Mouse (Mus musculus): ENCODE results near the gene Dnah2. TPM values are rescaled to one million over a fixed set of nuclear protein-coding genes. Genes with fewer than 3 reads are reported as not detected.

Dnah2 gene
- 6.2 and 6.5 TPM in 2 replicates for polyA plus RNA-seq (2014; fragmentation: Nextera tagmentation; extraction: Ambion mirVana)

GRCm38 (mm10) chr11:69549060-69549656 is at the start of gene Dnah2:
Gene Dnah2, minus strand, starts transcription at chr11:69549110.
- ATAC-seq (ENCODE audit: low read depth), result no peak
- H3K27me3 ChIP-seq (replicated peaks; ENCODE audit: control insufficient read depth, insufficient read depth, low read length), result no peaks in the 10 kb centered on the region
- peaks cover 8% of the 10 kb centered on the region; the same call in 1 of the 2 replicates for H3K4me1 ChIP-seq (ENCODE audit: control insufficient read depth, insufficient read depth, low read length)
- DNase-seq (ENCODE audit: low spot score), result no peak
- WGBS, result 57% methylated on average over 8 of the region's 12 CpGs
- no peak within 1 kb of the TSS for H3K4me3 ChIP-seq (ENCODE audit: low read depth, low read length)
- no peak within 1 kb of the TSS for H3K4me2 ChIP-seq (ENCODE audit: low read depth, low read length)
- no peaks in the 10 kb centered on the region for H3K36me3 ChIP-seq (ENCODE audit: control insufficient read depth, insufficient read depth, low read length)
- no peak within 1 kb of the TSS for H3K9ac ChIP-seq (ENCODE audit: low read depth, low read length)
- no peak within 1 kb of the TSS for H3K27ac ChIP-seq (replicated peaks; ENCODE audit: low read depth, low read length)
- H3K9me3 ChIP-seq (ENCODE audit: control insufficient read depth, low read length), result no peaks in the 10 kb centered on the region

GRCm38 (mm10) chr11:69594853-69595252 is 45.9 kb upstream of the Dnah2 start:
- H3K27ac ChIP-seq (replicated peaks; ENCODE audit: low read depth, low read length), result no peak overlapping the region
- H3K36me3 ChIP-seq (ENCODE audit: control insufficient read depth, insufficient read depth, low read length), result peaks cover 49% of the 10 kb centered on the region
- 95% methylated on average over 6 of the region's 6 CpGs for WGBS
- ATAC-seq (ENCODE audit: low read depth) (no peak), DNase-seq (ENCODE audit: low spot score) (no peak)
- H3K4me2 ChIP-seq (ENCODE audit: low read depth, low read length), result no peak overlapping the region
- no peaks in the 10 kb centered on the region for H3K27me3 ChIP-seq (replicated peaks; ENCODE audit: control insufficient read depth, insufficient read depth, low read length)
- no peaks in the 10 kb centered on the region for H3K9me3 ChIP-seq (ENCODE audit: control insufficient read depth, low read length)
- H3K9ac ChIP-seq (ENCODE audit: low read depth, low read length), result no peak overlapping the region
- peaks cover 3% of the 10 kb centered on the region for H3K4me1 ChIP-seq (ENCODE audit: control insufficient read depth, insufficient read depth, low read length)
- H3K4me3 ChIP-seq (ENCODE audit: low read depth, low read length), result no peak overlapping the region

DNA sequence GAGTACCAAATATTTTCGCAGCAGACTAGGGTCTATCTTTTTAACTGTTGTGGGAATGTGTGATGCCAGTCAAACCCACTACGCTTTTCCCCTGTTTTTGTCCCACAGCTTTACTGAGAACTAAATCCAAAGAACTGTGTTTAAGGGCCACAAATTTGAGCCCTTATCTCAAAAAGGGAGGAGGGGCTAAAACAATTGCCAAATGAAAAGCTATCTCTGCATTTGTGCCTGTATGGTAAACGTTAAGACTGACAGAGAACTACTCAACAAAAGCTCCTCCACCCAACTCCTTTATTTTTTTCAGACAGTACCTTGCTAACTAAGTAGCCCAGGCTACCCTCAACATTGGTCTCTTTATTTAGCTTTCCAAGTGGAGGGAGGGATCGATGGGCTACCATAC is 43.9 kb upstream of the Dnah2 start:
- Histone ChIP-seq H3K36me3 (ENCODE audit: control insufficient read depth, insufficient read depth, low read length) (peaks cover 70% of the 10 kb centered on the region), H3K4me3 (ENCODE audit: low read depth, low read length) (no peak overlapping the region), H3K27ac (replicated peaks; ENCODE audit: low read depth, low read length) (no peak overlapping the region), H3K4me1 (ENCODE audit: control insufficient read depth, insufficient read depth, low read length) (no peaks in the 10 kb centered on the region), H3K27me3 (replicated peaks; ENCODE audit: control insufficient read depth, insufficient read depth, low read length) (no peaks in the 10 kb centered on the region), H3K4me2 (ENCODE audit: low read depth, low read length) (no peak overlapping the region), H3K9ac (ENCODE audit: low read depth, low read length) (no peak overlapping the region), H3K9me3 (ENCODE audit: control insufficient read depth, low read length) (no peaks in the 10 kb centered on the region)
- ATAC-seq (ENCODE audit: low read depth), result no peak
- DNase-seq (ENCODE audit: low spot score), result no peak
- WGBS, result 90% methylated on average over 4 of the region's 4 CpGs

GRCm38 (mm10) chr11:69591899-69592637 is 43.2 kb upstream of the Dnah2 start:
- Histone ChIP-seq H3K4me2 (ENCODE audit: low read depth, low read length) (no peak overlapping the region), H3K9ac (ENCODE audit: low read depth, low read length) (no peak overlapping the region), H3K27ac (replicated peaks; ENCODE audit: low read depth, low read length) (no peak overlapping the region), H3K4me3 (ENCODE audit: low read depth, low read length) (no peak overlapping the region), H3K36me3 (ENCODE audit: control insufficient read depth, insufficient read depth, low read length) (peaks cover 77% of the 10 kb centered on the region), H3K4me1 (ENCODE audit: control insufficient read depth, insufficient read depth, low read length) (no peaks in the 10 kb centered on the region), H3K9me3 (ENCODE audit: control insufficient read depth, low read length) (no peaks in the 10 kb centered on the region), H3K27me3 (replicated peaks; ENCODE audit: control insufficient read depth, insufficient read depth, low read length) (no peaks in the 10 kb centered on the region)
- WGBS, result 81% methylated on average over 7 of the region's 7 CpGs
- ATAC-seq (ENCODE audit: low read depth), result 0 out of 2 replicates have a peak, but pooled peaks have one; percentile 22
- peak; percentile 4 for DNase-seq (ENCODE audit: low spot score)

DNA sequence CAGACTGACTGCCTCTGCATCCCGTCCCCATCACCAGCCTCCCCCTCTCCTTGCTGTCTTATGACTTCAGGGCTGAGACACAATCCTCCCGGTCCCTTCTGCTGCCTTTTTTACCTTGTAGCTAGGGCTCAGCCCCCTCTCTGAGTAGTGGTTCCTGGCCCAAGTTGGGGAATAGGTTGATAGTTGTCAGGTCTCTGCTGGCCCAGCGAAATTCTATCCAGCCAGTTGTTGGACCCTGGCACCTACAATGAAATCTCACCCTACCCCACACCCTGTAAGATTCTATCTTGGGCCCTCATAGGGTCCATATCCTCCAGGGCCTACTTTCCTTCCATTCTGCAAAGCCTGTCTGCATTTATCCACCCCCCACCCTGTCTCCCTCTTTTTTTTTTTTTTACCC is 42.5 kb upstream of the Dnah2 start:
- no peak overlapping the region for H3K27ac ChIP-seq (replicated peaks; ENCODE audit: low read depth, low read length)
- H3K4me1 ChIP-seq (ENCODE audit: control insufficient read depth, insufficient read depth, low read length), result no peaks in the 10 kb centered on the region
- H3K36me3 ChIP-seq (ENCODE audit: control insufficient read depth, insufficient read depth, low read length), result peaks cover 82% of the 10 kb centered on the region
- no peak overlapping the region for H3K4me3 ChIP-seq (ENCODE audit: low read depth, low read length)
- no peaks in the 10 kb centered on the region for H3K9me3 ChIP-seq (ENCODE audit: control insufficient read depth, low read length)
- no peak overlapping the region for H3K9ac ChIP-seq (ENCODE audit: low read depth, low read length)
- H3K4me2 ChIP-seq (ENCODE audit: low read depth, low read length), result no peak overlapping the region
- no peak for ATAC-seq (ENCODE audit: low read depth)
- 91% methylated on average over 3 of the region's 3 CpGs for WGBS
- DNase-seq (ENCODE audit: low spot score), result no peak
- H3K27me3 ChIP-seq (replicated peaks; ENCODE audit: control insufficient read depth, insufficient read depth, low read length), result no peaks in the 10 kb centered on the region

DNA sequence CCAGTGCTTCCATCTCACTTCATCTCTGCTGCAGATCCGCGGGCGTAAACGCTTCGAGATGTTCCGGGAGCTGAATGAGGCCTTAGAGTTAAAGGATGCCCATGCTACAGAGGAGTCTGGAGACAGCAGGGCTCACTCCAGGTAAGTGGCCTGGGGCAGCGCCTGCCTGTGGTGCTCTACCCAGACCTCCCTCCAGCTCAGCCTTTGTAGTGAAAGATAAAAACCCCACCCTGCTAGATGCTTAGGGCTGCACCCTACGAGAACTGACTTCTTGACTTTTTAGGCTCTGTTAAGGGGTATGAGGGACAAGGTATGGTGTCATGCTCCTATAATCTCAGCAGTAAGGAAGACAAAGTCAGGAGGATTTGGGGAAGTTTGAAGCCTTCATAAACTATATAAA is 41.7 kb upstream of the Dnah2 start:
- Histone ChIP-seq H3K9ac (ENCODE audit: low read depth, low read length) (no peak overlapping the region), H3K27me3 (replicated peaks; ENCODE audit: control insufficient read depth, insufficient read depth, low read length) (no peaks in the 10 kb centered on the region), H3K4me1 (ENCODE audit: control insufficient read depth, insufficient read depth, low read length) (no peaks in the 10 kb centered on the region), H3K4me2 (ENCODE audit: low read depth, low read length) (no peak overlapping the region), H3K27ac (replicated peaks; ENCODE audit: low read depth, low read length) (no peak overlapping the region), H3K4me3 (ENCODE audit: low read depth, low read length) (no peak overlapping the region), H3K9me3 (ENCODE audit: control insufficient read depth, low read length) (no peaks in the 10 kb centered on the region), H3K36me3 (ENCODE audit: control insufficient read depth, insufficient read depth, low read length) (peaks cover 81% of the 10 kb centered on the region)
- DNase-seq (ENCODE audit: low spot score) (no peak), ATAC-seq (ENCODE audit: low read depth) (no peak)
- WGBS, result 93% methylated on average over 8 of the region's 8 CpGs

- no peak for ATAC-seq (ENCODE audit: low read depth)
- no peak for DNase-seq (ENCODE audit: low spot score)
- no peak overlapping the region for H3K9ac ChIP-seq (ENCODE audit: low read depth, low read length)
- H3K9me3 ChIP-seq (ENCODE audit: control insufficient read depth, low read length), result no peaks in the 10 kb centered on the region
- peaks cover 74% of the 10 kb centered on the region for H3K36me3 ChIP-seq (ENCODE audit: control insufficient read depth, insufficient read depth, low read length)
- no peak overlapping the region for H3K4me3 ChIP-seq (ENCODE audit: low read depth, low read length)
- no peaks in the 10 kb centered on the region for H3K4me1 ChIP-seq (ENCODE audit: control insufficient read depth, insufficient read depth, low read length)
- no peak overlapping the region for H3K4me2 ChIP-seq (ENCODE audit: low read depth, low read length)
- H3K27ac ChIP-seq (replicated peaks; ENCODE audit: low read depth, low read length), result no peak overlapping the region
- WGBS, result 91% methylated on average over 22 of the region's 22 CpGs
- no peaks in the 10 kb centered on the region for H3K27me3 ChIP-seq (replicated peaks; ENCODE audit: control insufficient read depth, insufficient read depth, low read length)
Observed at GRCm38 (mm10) chr11:69589207-69589834, 40.4 kb upstream of the Dnah2 start.

GRCm38 (mm10) chr11:69585718-69586325 is 36.9 kb upstream of the Dnah2 start:
- WGBS, result 81% methylated on average over 7 of the region's 7 CpGs
- H3K9ac ChIP-seq (ENCODE audit: low read depth, low read length), result no peak overlapping the region
- H3K4me1 ChIP-seq (ENCODE audit: control insufficient read depth, insufficient read depth, low read length), result peaks cover 4% of the 10 kb centered on the region; the same call in 1 of the 2 replicates
- H3K27ac ChIP-seq (replicated peaks; ENCODE audit: low read depth, low read length), result no peak overlapping the region
- peaks cover 49% of the 10 kb centered on the region for H3K36me3 ChIP-seq (ENCODE audit: control insufficient read depth, insufficient read depth, low read length)
- ATAC-seq (ENCODE audit: low read depth) (no peak), DNase-seq (ENCODE audit: low spot score) (no peak)
- H3K4me2 ChIP-seq (ENCODE audit: low read depth, low read length), result no peak overlapping the region
- no peak overlapping the region for H3K4me3 ChIP-seq (ENCODE audit: low read depth, low read length)
- H3K27me3 ChIP-seq (replicated peaks; ENCODE audit: control insufficient read depth, insufficient read depth, low read length), result no peaks in the 10 kb centered on the region
- H3K9me3 ChIP-seq (ENCODE audit: control insufficient read depth, low read length), result no peaks in the 10 kb centered on the region
